Mouse (Mus musculus): ENCODE data around the gene Dhx57. TPM values are rescaled to one million over a fixed set of nuclear protein-coding genes. Genes with fewer than 3 reads are reported as not detected.

Gene Dhx57
- polyA plus RNA-seq, 1 experiment from 2014 or later = 8.6 TPM

DNA sequence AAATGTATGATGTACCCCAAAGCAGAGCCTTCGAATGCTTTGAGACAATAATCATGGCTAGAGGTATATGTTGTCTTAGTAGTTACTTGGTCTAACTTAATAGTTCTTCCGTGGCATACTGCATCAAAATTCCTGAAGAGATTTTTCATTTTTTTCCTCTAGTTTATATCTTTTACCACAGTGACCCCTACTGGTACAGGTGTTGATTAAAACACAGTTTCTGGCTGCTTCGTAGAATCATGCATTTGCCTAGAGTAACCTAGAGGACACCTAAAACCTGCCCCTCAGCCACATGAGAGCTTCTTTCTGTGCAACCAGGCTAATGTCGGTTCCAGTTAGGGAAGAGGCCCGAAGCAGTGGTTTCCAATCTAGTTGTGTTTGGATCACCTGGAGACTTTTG, 97.2 kb downstream of the Dhx57 start:
- no peak overlapping the region for H3K4me2 ChIP-seq (ENCODE audit: low read depth, low read length)
- H3K9me3 ChIP-seq (replicated peaks; ENCODE audit: control insufficient read depth, low read length) = no peaks in the 10 kb centered on the region
- 60% methylated on average over 5 of the region's 5 CpGs for WGBS
- H3K27me3 ChIP-seq (ENCODE audit: control insufficient read depth, insufficient read depth, low read length) = no peaks in the 10 kb centered on the region
- no peaks in the 10 kb centered on the region for H3K4me1 ChIP-seq (ENCODE audit: control insufficient read depth, insufficient read depth, low read length)
- H3K36me3 ChIP-seq (ENCODE audit: control insufficient read depth, insufficient read depth) = peaks cover 12% of the 10 kb centered on the region; the same call in 1 of the 2 replicates
- H3K27ac ChIP-seq (ENCODE audit: low read length) = no peak overlapping the region
- ATAC-seq (replicated peaks; ENCODE audit: extremely low read depth, insufficient read depth, low FRiP score) = no peak
- H3K4me3 ChIP-seq (ENCODE audit: low read length) = no peak overlapping the region
- no peak overlapping the region for H3K9ac ChIP-seq (ENCODE audit: low read length)

Other genes starting within 250 kb of the Dhx57 start
- gene Hnrnpll, start 228.1 kb downstream of the Dhx57 start, polyA plus RNA-seq (2015; fragmentation: Nextera tagmentation; extraction: Ambion mirVana) = 38.7 and 44.4 TPM in 2 replicates
- 14.5 and 14.7 TPM in 2 replicates for gene Galm, start 163.0 kb downstream of the Dhx57 start, polyA plus RNA-seq (2015; fragmentation: Nextera tagmentation; extraction: Ambion mirVana)
- 291 and 311 TPM in 2 replicates for gene Srsf7, start 83.2 kb downstream of the Dhx57 start, polyA plus RNA-seq (2015; fragmentation: Nextera tagmentation; extraction: Ambion mirVana)
- 0.25 TPM in 1 of 2 replicates, not detected in the other for gene Ttc39d, start 83.0 kb downstream of the Dhx57 start, polyA plus RNA-seq (2015; fragmentation: Nextera tagmentation; extraction: Ambion mirVana)
- gene Gemin6, start 66.0 kb downstream of the Dhx57 start, polyA plus RNA-seq (2015; fragmentation: Nextera tagmentation; extraction: Ambion mirVana) = 26.3 and 26.8 TPM in 2 replicates
- 25.7 and 27.5 TPM in 2 replicates for gene Morn2, start 273 bp downstream of the Dhx57 start, polyA plus RNA-seq (2015; fragmentation: Nextera tagmentation; extraction: Ambion mirVana)
- 0.64 and 0.72 TPM in 2 replicates for gene Arhgef33, start 16.9 kb upstream of the Dhx57 start, polyA plus RNA-seq (2015; fragmentation: Nextera tagmentation; extraction: Ambion mirVana)
- gene Gm10190, start 83.1 kb upstream of the Dhx57 start, polyA plus RNA-seq (2015; fragmentation: Nextera tagmentation; extraction: Ambion mirVana) = 0.79 and 1.3 TPM in 2 replicates
- 2.3 TPM in 2 replicates for gene Sos1, start 190.0 kb upstream of the Dhx57 start, polyA plus RNA-seq (2015; fragmentation: Nextera tagmentation; extraction: Ambion mirVana)